Mouse (Mus musculus) cerebellum, adult 8-10 months (tissue): ENCODE measurements around the gene Slc22a21.

ENCODE experiments used
- DNase-seq: peaks from one replicate; pipeline ENCODE4 v3.0.0; 2022

Slc22a21 gene

GRCm38 (mm10) chr11:53900991-53901390 is 79.1 kb downstream of the Slc22a21 start:
- no peak for DNase-seq

- DNase-seq: no peak
These were observed 80.2 kb downstream of the Slc22a21 start for GRCm38 (mm10) chr11:53899981-53900380.
